Mouse (Mus musculus) lung, embryonic 16.5 days (tissue): ENCODE results near the gene Arl2. TPM values are rescaled to one million over a fixed set of nuclear protein-coding genes. Genes with fewer than 3 reads are reported as not detected.
"Not testable (repeated sequence)": the region's sequence is repeated elsewhere in the genome, so short reads cannot be mapped to it uniquely, and the experiment has no call there.

Experiments
- ATAC-seq: fragments of 200-750 bp; cut with Nextera tagmentation; 2 replicates; pipeline ENCODE4 v1.8.0; 2017; ENCODE audit warnings: low read depth, mild to moderate bottlenecking, moderate library complexity
- H3K27ac ChIP-seq: fragments of 300-500 bp; sonication (generic); 2 replicates; pipeline ENCODE4 v1.5.1; 2014; ENCODE audit warnings: mild to moderate bottlenecking, control low read depth, low read length
- H3K27me3 ChIP-seq: fragments of 300-500 bp; sonication (generic); 2 replicates; pipeline ENCODE4 v1.6.1; 2014; ENCODE audit warnings: low read depth, low read length, mixed read lengths; ENCODE audit not compliant: control insufficient read depth, insufficient read depth
- H3K36me3 ChIP-seq: fragments of 300-500 bp; sonication (generic); 2 replicates; pipeline ENCODE4 v1.6.1; 2014; ENCODE audit warnings: low read length; ENCODE audit not compliant: control insufficient read depth, insufficient read depth
- H3K4me1 ChIP-seq: fragments of 300-500 bp; sonication (generic); replicated peaks from 2 replicates; pipeline ENCODE4 v1.6.1; 2014; ENCODE audit warnings: low read length, mixed read lengths; ENCODE audit not compliant: control insufficient read depth, insufficient read depth
- H3K4me2 ChIP-seq: fragments of 300-500 bp; sonication (generic); 2 replicates; pipeline ENCODE4 v1.6.1; 2014; ENCODE audit warnings: low read depth, low read length, control low read depth
- H3K4me3 ChIP-seq: fragments of 300-500 bp; sonication (generic); 2 replicates; pipeline ENCODE4 v1.5.1; 2014; ENCODE audit warnings: mild to moderate bottlenecking, low read length, control low read depth
- H3K9ac ChIP-seq: fragments of 300-500 bp; sonication (generic); 2 replicates; pipeline ENCODE4 v1.6.1; 2014; ENCODE audit warnings: low read length, control low read depth
- H3K9me3 ChIP-seq: fragments of 300-500 bp; sonication (generic); 2 replicates; pipeline ENCODE4 v1.6.1; 2016; ENCODE audit warnings: low read length; ENCODE audit not compliant: control insufficient read depth
- WGBS: fragments of 180-500 bp; shearing (Covaris S2); extraction: QIAGEN DNeasy Blood & Tissue Kit; methylation state at CpG from one replicate; pipeline ENCODE4 v1.1.7; 2014; 5-methylcytosine and 5-hydroxymethylcytosine counted together
- polyA plus RNA-seq: library from polyadenylated mRNA; unstranded; fragments of >200 nt; fragmentation: Nextera tagmentation; extraction: Ambion mirVana; gene quantifications from 2 replicates; pipeline ENCODE4 v1.2.1, GENCODE M21; 2015

The Arl2 gene
- polyA plus RNA-seq, 1 experiment from 2014 or later, result 95.2 TPM

GRCm38 (mm10) chr19:6157220-6157619 lies 15.9 kb upstream of the Arl2 start:
- H3K4me3 ChIP-seq, result no peak overlapping the region
- no peak overlapping the region for H3K27ac ChIP-seq
- no peaks in the 10 kb centered on the region for H3K4me1 ChIP-seq
- no peak for ATAC-seq
- no peak overlapping the region for H3K4me2 ChIP-seq
- H3K9me3 ChIP-seq, result no peaks in the 10 kb centered on the region
- H3K9ac ChIP-seq, result no peak overlapping the region
- no peaks in the 10 kb centered on the region for H3K27me3 ChIP-seq
- no peaks in the 10 kb centered on the region for H3K36me3 ChIP-seq
- 64% methylated on average over 6 of the region's 6 CpGs for WGBS

GRCm38 (mm10) chr19:6156372-6156771 lies 15.0 kb upstream of the Arl2 start:
- no peaks in the 10 kb centered on the region for H3K9me3 ChIP-seq
- WGBS, result 54% methylated on average over 8 of the region's 8 CpGs
- H3K4me1 ChIP-seq, result no peaks in the 10 kb centered on the region
- H3K4me3 ChIP-seq, result no peak overlapping the region
- no peak overlapping the region for H3K9ac ChIP-seq
- H3K27me3 ChIP-seq, result no peaks in the 10 kb centered on the region
- no peak overlapping the region for H3K27ac ChIP-seq
- H3K36me3 ChIP-seq, result no peaks in the 10 kb centered on the region
- ATAC-seq, result no peak
- no peak overlapping the region for H3K4me2 ChIP-seq

- H3K36me3 ChIP-seq, result no peaks in the 10 kb centered on the region
- no peak overlapping the region for H3K9ac ChIP-seq
- H3K27ac ChIP-seq, result no peak overlapping the region
- 77% methylated on average over 9 of the region's 9 CpGs for WGBS
- no peaks in the 10 kb centered on the region for H3K9me3 ChIP-seq
- H3K4me2 ChIP-seq, result no peak overlapping the region
- no peaks in the 10 kb centered on the region for H3K27me3 ChIP-seq
- H3K4me3 ChIP-seq, result no peak overlapping the region
- H3K4me1 ChIP-seq, result no peaks in the 10 kb centered on the region
- no peak for ATAC-seq
Measured at GRCm38 (mm10) chr19:6155174-6155573, 13.8 kb upstream of the Arl2 start.

GRCm38 (mm10) chr19:6144842-6145241 lies 3.5 kb upstream of the Arl2 start:
- Histone ChIP-seq H3K4me3 (no peak overlapping the region), H3K36me3 (no peaks in the 10 kb centered on the region), H3K4me1 (peaks cover 11% of the 10 kb centered on the region), H3K27ac (no peak overlapping the region), H3K27me3 (no peaks in the 10 kb centered on the region), H3K9me3 (peaks cover 2% of the 10 kb centered on the region; the same call in 1 of the 2 replicates), H3K9ac (no peak overlapping the region), H3K4me2 (no peak overlapping the region)
- WGBS, result 72% methylated on average over 5 of the region's 5 CpGs
- no peak for ATAC-seq

GRCm38 (mm10) chr19:6140678-6141393 lies 512 bp downstream of the Arl2 start, which contains the start of gene Batf2:
Gene Batf2, plus strand, starts transcription at chr19:6140983.
- H3K9ac ChIP-seq, result peak within 1 kb of the TSS; percentile 91
- H3K27me3 ChIP-seq, result no peaks in the 10 kb centered on the region
- ATAC-seq, result peak; percentile 96
- peak within 1 kb of the TSS; percentile 98 for H3K27ac ChIP-seq
- H3K4me2 ChIP-seq, result peak within 1 kb of the TSS; percentile 91
- peaks cover 2% of the 10 kb centered on the region; the same call in 1 of the 2 replicates for H3K36me3 ChIP-seq
- under 1% methylated on average over 58 of the region's 68 CpGs for WGBS
- peaks cover 2% of the 10 kb centered on the region; the same call in 1 of the 2 replicates for H3K9me3 ChIP-seq
- peaks cover 12% of the 10 kb centered on the region for H3K4me1 ChIP-seq
- peak within 1 kb of the TSS; percentile 80 for H3K4me3 ChIP-seq

DNA sequence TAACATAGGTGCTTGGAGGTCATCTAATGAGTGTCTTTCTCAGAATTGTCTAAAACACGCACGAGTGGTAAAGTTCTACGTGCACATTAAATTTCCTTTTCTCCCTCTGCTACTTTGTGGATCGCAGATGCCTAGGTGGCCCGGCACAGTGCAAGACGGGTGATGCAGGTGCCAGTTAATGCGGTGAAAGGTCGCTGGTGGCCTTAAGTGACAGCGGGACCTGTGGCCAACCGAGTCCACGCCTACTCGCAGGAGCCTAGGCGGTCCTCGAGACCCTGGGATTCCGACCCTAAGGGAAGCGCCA lies 1.0 kb downstream of the Arl2 start:
- H3K36me3 ChIP-seq, result peaks cover 6% of the 10 kb centered on the region; the same call in 1 of the 2 replicates
- peak overlapping the region; percentile 91 for H3K4me2 ChIP-seq
- peak overlapping the region; percentile 80 for H3K4me3 ChIP-seq
- H3K4me1 ChIP-seq, result peaks cover 12% of the 10 kb centered on the region
- H3K27ac ChIP-seq, result peak overlapping the region; percentile 98
- no peak for ATAC-seq
- peaks cover 2% of the 10 kb centered on the region; the same call in 1 of the 2 replicates for H3K9me3 ChIP-seq
- no peaks in the 10 kb centered on the region for H3K27me3 ChIP-seq
- WGBS, result 2% methylated on average over 16 of the region's 16 CpGs
- peak overlapping the region; percentile 91 for H3K9ac ChIP-seq

DNA sequence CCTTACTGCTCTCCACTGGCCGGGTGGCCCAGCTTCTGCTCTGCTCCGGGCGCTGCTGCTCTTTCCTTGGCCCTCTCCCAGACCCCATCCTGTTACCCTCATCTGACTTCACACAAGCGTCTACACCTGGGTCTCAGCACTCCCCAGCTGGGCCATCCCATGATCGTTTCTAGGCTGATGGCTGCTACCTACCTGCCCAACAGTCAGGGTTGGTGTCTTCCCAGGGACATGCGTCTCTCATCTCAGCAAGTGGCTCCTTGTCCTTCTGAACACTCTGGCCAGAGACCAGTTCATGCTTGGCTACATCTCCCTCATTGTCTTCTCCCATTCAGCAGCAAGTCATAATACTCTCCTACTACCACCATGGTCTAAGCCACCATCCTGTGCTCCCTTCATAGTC lies 1.6 kb downstream of the Arl2 start:
- H3K4me3 ChIP-seq, result peak overlapping the region; percentile 80
- WGBS, result 91% methylated on average over 6 of the region's 6 CpGs
- no peak for ATAC-seq

DNA sequence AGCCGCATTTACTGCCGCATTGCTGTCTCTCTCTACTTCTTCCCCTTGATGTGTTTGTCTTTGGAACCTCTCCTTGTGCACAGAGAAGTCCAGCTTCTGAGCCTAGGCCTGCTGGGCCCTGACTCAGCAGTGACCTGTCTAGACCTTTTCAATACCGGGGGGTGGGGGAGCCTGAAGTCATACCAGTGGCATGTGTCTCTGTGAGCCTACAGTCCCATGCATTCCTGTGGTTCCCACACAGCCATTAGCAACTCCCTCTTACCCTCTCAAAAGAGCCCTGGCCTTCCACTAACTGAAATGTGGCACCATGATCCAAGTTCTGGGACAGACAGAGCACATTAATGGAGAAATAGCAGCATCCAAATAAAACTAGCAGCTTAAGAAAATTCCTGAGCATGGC lies 5.0 kb downstream of the Arl2 start:
- 80% methylated on average over 3 of the region's 3 CpGs for WGBS
- Histone ChIP-seq H3K9me3 (no peaks in the 10 kb centered on the region), H3K9ac (no peak overlapping the region), H3K4me3 (no peak overlapping the region), H3K27ac (no peak overlapping the region), H3K36me3 (peaks cover 9% of the 10 kb centered on the region; the same call in 1 of the 2 replicates), H3K27me3 (no peaks in the 10 kb centered on the region), H3K4me1 (peaks cover 6% of the 10 kb centered on the region; the same call in 1 of the 2 replicates), H3K4me2 (no peak overlapping the region)
- ATAC-seq, result no peak

More for the DNA sequence above, 1.6 kb downstream of the Arl2 start:
- H3K4me2 ChIP-seq, result peak overlapping the region; percentile 91
- peaks cover 9% of the 10 kb centered on the region; the same call in 1 of the 2 replicates for H3K36me3 ChIP-seq
- peak overlapping the region; percentile 91 for H3K9ac ChIP-seq
- H3K9me3 ChIP-seq, result peaks cover 2% of the 10 kb centered on the region; the same call in 1 of the 2 replicates
- no peaks in the 10 kb centered on the region for H3K27me3 ChIP-seq
- H3K4me1 ChIP-seq, result peaks cover 12% of the 10 kb centered on the region
- H3K27ac ChIP-seq, result no peak overlapping the region

DNA sequence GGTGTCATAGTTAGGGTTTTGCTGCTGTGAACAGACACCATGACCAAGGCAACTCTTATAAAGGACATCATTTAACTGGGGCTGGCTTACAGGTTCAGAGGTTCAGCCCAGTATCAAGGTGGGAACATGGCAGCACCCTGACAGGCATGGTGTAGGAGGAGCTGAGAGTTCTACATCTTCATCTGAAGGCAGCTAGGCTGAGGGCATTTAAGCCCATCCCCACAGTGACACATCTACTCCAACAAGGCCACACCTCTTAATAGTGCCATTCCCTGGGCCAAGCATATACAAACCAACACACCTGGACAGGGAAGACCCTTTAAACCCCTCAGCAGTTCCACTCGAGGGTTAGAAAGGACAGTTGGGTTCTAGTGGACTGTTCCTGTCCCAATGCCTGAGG lies 8.2 kb downstream of the Arl2 start:
- WGBS, result 40% methylated on average over 1 of the region's 1 CpGs
- H3K4me3 ChIP-seq, ATAC-seq, H3K27ac ChIP-seq, H3K36me3 ChIP-seq, H3K9ac ChIP-seq, H3K4me1 ChIP-seq, H3K27me3 ChIP-seq, H3K9me3 ChIP-seq, H3K4me2 ChIP-seq: not testable (repeated sequence)
